Mouse (Mus musculus): Measurements from ENCODE around the gene Tle1. TPM values are rescaled to one million over a fixed set of nuclear protein-coding genes. Genes with fewer than 3 reads are reported as not detected.

Gene Tle1
- total and polyA plus RNA-seq, 2 experiments: 55.8 to 84.4 TPM

GRCm38 (mm10) chr4:72167761-72168229 lies 32.9 kb downstream of the Tle1 start:
- TF ChIP-seq CTCF (IDR thresholded peaks at IDR 0.05; ENCODE audit: low read depth, low read length): no peak
- TF ChIP-seq POLR2A (IDR thresholded peaks at IDR 0.05; ENCODE audit: extremely low read depth, insufficient read depth, low read length): no peak
- no peak overlapping the region for H3K4me3 ChIP-seq (ENCODE audit: insufficient read depth, low read depth, low read length)
- H3K4me1 ChIP-seq (ENCODE audit: control insufficient read depth, insufficient read depth, low read length): peaks cover 14% of the 10 kb centered on the region
- no peak overlapping the region for H3K9ac ChIP-seq (ENCODE audit: low read depth, low read length)
- WGBS: 66% methylated on average over 2 of the region's 2 CpGs
- H3K27me3 ChIP-seq (ENCODE audit: control insufficient read depth, insufficient read depth, low read length): no peaks in the 10 kb centered on the region
- H3K27ac ChIP-seq (replicated peaks; ENCODE audit: insufficient read depth, low read depth, low read length): no peak overlapping the region
- peaks cover 41% of the 10 kb centered on the region for H3K36me3 ChIP-seq (ENCODE audit: control insufficient read depth, insufficient read depth, low read length)
- peaks cover 3% of the 10 kb centered on the region; the same call in 1 of the 2 replicates for H3K79me2 ChIP-seq (ENCODE audit: control insufficient read depth, insufficient read depth, low read length)
- no peak for DNase-seq (ENCODE audit: extremely low read depth, low read depth, low spot score)

- WGBS: 34% methylated on average over 3 of the region's 3 CpGs
These were observed 33.5 kb downstream of the Tle1 start for GRCm38 (mm10) chr4:72167171-72167570.

GRCm38 (mm10) chr4:72166561-72166960 lies 34.2 kb downstream of the Tle1 start:
- Histone ChIP-seq H3K4me3 (ENCODE audit: insufficient read depth, low read depth, low read length) (no peak overlapping the region), H3K27ac (replicated peaks; ENCODE audit: insufficient read depth, low read depth, low read length) (no peak overlapping the region), H3K9ac (ENCODE audit: low read depth, low read length) (no peak overlapping the region), H3K27me3 (ENCODE audit: control insufficient read depth, insufficient read depth, low read length) (no peaks in the 10 kb centered on the region), H3K79me2 (ENCODE audit: control insufficient read depth, insufficient read depth, low read length) (peaks cover 3% of the 10 kb centered on the region; the same call in 1 of the 2 replicates), H3K4me1 (ENCODE audit: control insufficient read depth, insufficient read depth, low read length) (peaks cover 14% of the 10 kb centered on the region), H3K36me3 (ENCODE audit: control insufficient read depth, insufficient read depth, low read length) (peaks cover 49% of the 10 kb centered on the region)
- TF ChIP-seq POLR2A (IDR thresholded peaks at IDR 0.05; ENCODE audit: extremely low read depth, insufficient read depth, low read length): no peak
- no peak for TF ChIP-seq CTCF (IDR thresholded peaks at IDR 0.05; ENCODE audit: low read depth, low read length)
- peak; percentile 69 for DNase-seq (ENCODE audit: extremely low read depth, low read depth, low spot score)
- 27% methylated on average over 2 of the region's 2 CpGs for WGBS

More at GRCm38 (mm10) chr4:72167171-72167570, 33.5 kb downstream of the Tle1 start:
- Histone ChIP-seq H3K4me1 (ENCODE audit: control insufficient read depth, insufficient read depth, low read length) (peaks cover 14% of the 10 kb centered on the region), H3K36me3 (ENCODE audit: control insufficient read depth, insufficient read depth, low read length) (peaks cover 45% of the 10 kb centered on the region), H3K4me3 (ENCODE audit: insufficient read depth, low read depth, low read length) (no peak overlapping the region), H3K27ac (replicated peaks; ENCODE audit: insufficient read depth, low read depth, low read length) (no peak overlapping the region), H3K27me3 (ENCODE audit: control insufficient read depth, insufficient read depth, low read length) (no peaks in the 10 kb centered on the region), H3K9ac (ENCODE audit: low read depth, low read length) (no peak overlapping the region), H3K79me2 (ENCODE audit: control insufficient read depth, insufficient read depth, low read length) (peaks cover 3% of the 10 kb centered on the region; the same call in 1 of the 2 replicates)
- TF ChIP-seq CTCF (IDR thresholded peaks at IDR 0.05; ENCODE audit: low read depth, low read length) (no peak), POLR2A (IDR thresholded peaks at IDR 0.05; ENCODE audit: extremely low read depth, insufficient read depth, low read length) (no peak)
- DNase-seq (ENCODE audit: extremely low read depth, low read depth, low spot score): peak; percentile 54

- Histone ChIP-seq H3K36me3 (ENCODE audit: control insufficient read depth, insufficient read depth, low read length) (peaks cover 54% of the 10 kb centered on the region), H3K9ac (ENCODE audit: low read depth, low read length) (no peak overlapping the region), H3K27ac (replicated peaks; ENCODE audit: insufficient read depth, low read depth, low read length) (no peak overlapping the region), H3K4me1 (ENCODE audit: control insufficient read depth, insufficient read depth, low read length) (peaks cover 12% of the 10 kb centered on the region), H3K27me3 (ENCODE audit: control insufficient read depth, insufficient read depth, low read length) (no peaks in the 10 kb centered on the region), H3K79me2 (ENCODE audit: control insufficient read depth, insufficient read depth, low read length) (peaks cover 3% of the 10 kb centered on the region; the same call in 1 of the 2 replicates), H3K4me3 (ENCODE audit: insufficient read depth, low read depth, low read length) (no peak overlapping the region)
- WGBS: 33% methylated on average over 9 of the region's 9 CpGs
- DNase-seq (ENCODE audit: extremely low read depth, low read depth, low spot score): peak; percentile 81
- no peak for TF ChIP-seq POLR2A (IDR thresholded peaks at IDR 0.05; ENCODE audit: extremely low read depth, insufficient read depth, low read length)
- no peak for TF ChIP-seq CTCF (IDR thresholded peaks at IDR 0.05; ENCODE audit: low read depth, low read length)
These were observed 35.0 kb downstream of the Tle1 start for GRCm38 (mm10) chr4:72165765-72166164.

GRCm38 (mm10) chr4:72162445-72163218 lies 38.1 kb downstream of the Tle1 start:
- no peak for DNase-seq (ENCODE audit: extremely low read depth, low read depth, low spot score)
- Histone ChIP-seq H3K27ac (replicated peaks; ENCODE audit: insufficient read depth, low read depth, low read length) (no peak overlapping the region), H3K27me3 (ENCODE audit: control insufficient read depth, insufficient read depth, low read length) (no peaks in the 10 kb centered on the region), H3K79me2 (ENCODE audit: control insufficient read depth, insufficient read depth, low read length) (peaks cover 6% of the 10 kb centered on the region; the same call in 1 of the 2 replicates), H3K4me1 (ENCODE audit: control insufficient read depth, insufficient read depth, low read length) (peaks cover 7% of the 10 kb centered on the region), H3K9ac (ENCODE audit: low read depth, low read length) (no peak overlapping the region), H3K4me3 (ENCODE audit: insufficient read depth, low read depth, low read length) (no peak overlapping the region), H3K36me3 (ENCODE audit: control insufficient read depth, insufficient read depth, low read length) (peaks cover 53% of the 10 kb centered on the region)
- WGBS: 94% methylated on average over 4 of the region's 4 CpGs
- no peak for TF ChIP-seq CTCF (IDR thresholded peaks at IDR 0.05; ENCODE audit: low read depth, low read length)
- TF ChIP-seq POLR2A (IDR thresholded peaks at IDR 0.05; ENCODE audit: extremely low read depth, insufficient read depth, low read length): no peak

GRCm38 (mm10) chr4:72160102-72160511 lies 40.6 kb downstream of the Tle1 start:
- Histone ChIP-seq H3K27ac (replicated peaks; ENCODE audit: insufficient read depth, low read depth, low read length) (no peak overlapping the region), H3K79me2 (ENCODE audit: control insufficient read depth, insufficient read depth, low read length) (peaks cover 6% of the 10 kb centered on the region; the same call in 1 of the 2 replicates), H3K36me3 (ENCODE audit: control insufficient read depth, insufficient read depth, low read length) (peaks cover 60% of the 10 kb centered on the region), H3K4me1 (ENCODE audit: control insufficient read depth, insufficient read depth, low read length) (no peaks in the 10 kb centered on the region), H3K9ac (ENCODE audit: low read depth, low read length) (no peak overlapping the region), H3K4me3 (ENCODE audit: insufficient read depth, low read depth, low read length) (no peak overlapping the region), H3K27me3 (ENCODE audit: control insufficient read depth, insufficient read depth, low read length) (no peaks in the 10 kb centered on the region)
- TF ChIP-seq CTCF (IDR thresholded peaks at IDR 0.05; ENCODE audit: low read depth, low read length): no peak
- TF ChIP-seq POLR2A (IDR thresholded peaks at IDR 0.05; ENCODE audit: extremely low read depth, insufficient read depth, low read length): no peak
- WGBS: 94% methylated on average over 14 of the region's 14 CpGs
- no peak for DNase-seq (ENCODE audit: extremely low read depth, low read depth, low spot score)
